Mouse (Mus musculus) hindbrain, embryonic 16.5 days (tissue): Measurements from ENCODE around the gene Serpina3a. TPM values are rescaled to one million over a fixed set of nuclear protein-coding genes. Genes with fewer than 3 reads are reported as not detected.

ENCODE experiments used
- polyA plus RNA-seq: library from polyadenylated mRNA; unstranded; fragments of >200 nt; fragmentation: Nextera tagmentation; extraction: Ambion mirVana; gene quantifications from 2 replicates; pipeline ENCODE4 v1.2.1, GENCODE M21; 2015

The Serpina3a gene
- polyA plus RNA-seq, 1 experiment from 2014 or later: not detected

Other genes with a start within 250 kb of the Serpina3a start
- gene Serpina1a, start 249.2 kb upstream of the Serpina3a start, polyA plus RNA-seq: not detected in 2 replicates
- not detected in 2 replicates for gene Serpina1c, start 207.8 kb upstream of the Serpina3a start, polyA plus RNA-seq
- gene Serpina1e, start 153.7 kb upstream of the Serpina3a start, polyA plus RNA-seq: not detected in 2 replicates
- gene Serpina11, start 122.8 kb upstream of the Serpina3a start, polyA plus RNA-seq: not detected in 2 replicates
- 0.09 and 0.27 TPM in 2 replicates for gene Serpina9, start 99.0 kb upstream of the Serpina3a start, polyA plus RNA-seq
- gene Serpina12, start 68.3 kb upstream of the Serpina3a start, polyA plus RNA-seq: not detected in 2 replicates
- not detected in 2 replicates for gene Serpina5, start 11.6 kb upstream of the Serpina3a start, polyA plus RNA-seq
- gene Serpina3b, start 15.3 kb downstream of the Serpina3a start, polyA plus RNA-seq: not detected in 2 replicates
- not detected in 2 replicates for gene Serpina3c, start 41.1 kb downstream of the Serpina3a start, polyA plus RNA-seq
- 0.10 TPM in 1 of 2 replicates, not detected in the other for gene Serpina3f, start 101.8 kb downstream of the Serpina3a start, polyA plus RNA-seq
- 1.2 and 1.8 TPM in 2 replicates for gene Serpina3g, start 123.5 kb downstream of the Serpina3a start, polyA plus RNA-seq
- gene Serpina3i, start 150.4 kb downstream of the Serpina3a start, polyA plus RNA-seq: 0.09 TPM in 1 of 2 replicates, not detected in the other
- gene Serpina3j, start 201.8 kb downstream of the Serpina3a start, polyA plus RNA-seq: not detected in 2 replicates
- not detected in 2 replicates for gene Serpina3k, start 225.8 kb downstream of the Serpina3a start, polyA plus RNA-seq
- not detected in 2 replicates for gene Serpina3m, start 225.8 kb downstream of the Serpina3a start, polyA plus RNA-seq